Mouse (Mus musculus): ENCODE data around the gene Ddah1.

DNA sequence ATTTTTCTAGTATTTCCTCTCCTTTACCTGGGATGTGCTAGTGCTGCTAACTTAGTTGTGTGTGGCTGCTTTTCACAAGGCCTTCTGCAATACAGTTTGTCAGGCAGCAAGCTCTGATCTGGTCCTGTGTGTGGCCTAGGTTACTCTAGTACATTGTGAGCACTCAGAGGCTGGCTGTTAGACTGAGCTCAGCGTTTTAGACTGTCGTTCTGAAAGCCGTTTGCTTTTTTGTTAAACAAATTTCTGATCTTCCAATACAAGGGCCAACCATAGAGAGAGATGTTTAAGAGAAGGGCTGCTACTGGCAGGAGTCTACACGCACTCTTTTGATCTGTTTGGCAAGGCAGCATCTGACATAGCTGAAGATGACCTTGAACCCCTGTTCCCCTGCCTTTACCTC lies 181.5 kb downstream of the Ddah1 start:
- TF ChIP-seq CTCF (IDR thresholded peaks at IDR 0.05; ENCODE audit: low read depth, low read length) = no peak
- TF ChIP-seq POLR2A (IDR thresholded peaks at IDR 0.05; ENCODE audit: insufficient read depth, low read length) = no peak
- TF ChIP-seq EP300 (IDR thresholded peaks at IDR 0.05; ENCODE audit: insufficient read depth, low read depth, low read length) = no peak

Data from ES-Bruce4 (cell line).